Mouse (Mus musculus) regulatory T cell (primary cell): ENCODE results near the gene Cdyl2.

Source experiments
- in situ Hi-C: fragments of 300-600 bp; cut with MboI, MseI; formaldehyde crosslinking; loops from one replicate; pipeline ENCODE4 v1.15.1; 2025; ENCODE audit warnings: high pct_unique_total_duplicates

Cdyl2 gene

DNA sequence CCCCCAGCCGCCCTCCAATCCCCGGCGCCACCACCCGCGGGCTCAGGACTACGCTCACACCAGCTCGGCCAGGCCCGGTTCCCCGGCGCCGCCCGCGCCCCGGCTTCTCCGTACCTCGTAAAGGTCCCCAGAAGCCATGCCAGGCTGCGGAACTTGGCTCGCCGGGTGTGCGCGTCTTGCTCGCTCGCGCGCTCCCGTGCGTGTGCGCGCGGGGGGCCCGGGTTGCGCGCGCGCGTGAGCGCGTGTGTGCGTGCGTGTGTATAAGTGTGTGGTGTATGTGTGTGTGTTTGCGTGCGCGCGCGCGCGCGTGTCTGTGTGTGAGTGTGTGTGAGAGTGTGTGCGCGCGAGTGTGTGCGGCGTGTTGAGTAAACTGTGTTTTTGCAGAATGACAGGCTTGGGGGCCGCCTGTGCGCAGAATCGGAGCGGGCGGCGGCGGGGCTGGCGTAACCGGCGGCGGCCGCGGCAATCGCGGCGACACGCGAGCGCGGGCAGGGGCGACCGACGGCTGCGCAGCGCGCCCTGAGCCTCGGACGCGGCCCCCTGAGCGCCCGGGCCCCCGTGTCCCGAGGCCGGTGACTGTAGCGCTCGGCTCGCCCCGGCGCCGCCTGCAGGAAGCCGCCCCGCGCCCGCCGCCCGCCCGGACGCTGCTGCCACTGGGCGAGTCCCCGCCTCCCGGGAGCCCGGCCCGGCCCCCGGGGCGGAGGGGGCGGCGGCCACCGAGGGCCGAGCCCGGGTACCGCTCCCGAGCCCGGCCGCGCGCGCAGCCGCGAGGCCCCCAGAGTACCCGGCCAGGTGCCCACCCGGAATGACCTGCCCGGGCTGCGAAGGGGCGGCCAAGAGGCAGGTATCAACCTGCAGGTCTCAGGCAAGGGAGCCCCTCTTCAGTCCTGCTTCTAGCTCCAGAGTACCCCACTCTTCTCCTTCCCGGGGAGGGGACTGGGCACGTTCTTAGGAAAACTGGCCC lies at the start of gene Cdyl2:
Gene Cdyl2, minus strand, starts transcription at position 308 of the 964 bp plus-strand sequence.
- in situ Hi-C loops = loop anchor here (10.0 kb wide), 1 partner anchor 1062 kb away; no protein-coding TSS in a partner anchor

DNA sequence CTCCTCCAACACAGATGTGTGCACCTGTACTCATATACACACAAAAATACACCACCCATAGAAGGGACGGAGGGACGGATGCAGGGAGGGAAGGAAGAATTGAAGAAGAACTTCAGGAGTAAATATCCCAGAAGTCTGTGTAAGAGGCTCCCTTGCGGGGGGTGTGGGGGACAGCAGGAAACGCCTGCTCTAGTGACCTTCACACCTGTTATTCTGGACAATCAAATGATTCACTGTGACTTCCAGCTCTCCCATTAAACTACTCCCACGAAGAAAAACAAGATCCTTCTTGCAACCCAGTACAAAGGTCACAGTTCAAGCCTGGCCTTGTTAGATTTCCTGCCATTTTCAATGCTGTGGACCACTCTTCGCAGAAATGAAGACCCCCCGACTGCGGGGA lies 47.8 kb upstream of the Cdyl2 start:
- in situ Hi-C loops = no loop called here

DNA sequence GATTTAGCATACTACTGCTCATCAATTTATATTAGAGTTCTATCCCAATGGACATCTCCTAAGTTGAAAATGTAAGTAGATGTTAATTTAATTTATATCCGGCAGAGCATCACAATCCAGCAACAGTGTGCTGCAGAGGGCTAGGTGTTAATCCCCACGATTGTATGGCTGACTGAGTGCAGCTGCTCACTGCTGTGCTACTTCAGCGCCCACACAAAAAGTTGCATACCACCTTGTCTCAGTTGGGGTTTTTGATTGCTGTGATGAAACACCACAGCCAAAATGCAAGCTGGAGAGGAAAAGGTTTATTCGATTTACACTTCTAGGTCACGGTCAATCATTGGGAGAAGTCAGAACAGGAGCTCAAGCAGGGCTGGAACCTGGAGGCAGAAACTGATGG lies 41.4 kb upstream of the Cdyl2 start:
- in situ Hi-C loops = no loop called here

DNA sequence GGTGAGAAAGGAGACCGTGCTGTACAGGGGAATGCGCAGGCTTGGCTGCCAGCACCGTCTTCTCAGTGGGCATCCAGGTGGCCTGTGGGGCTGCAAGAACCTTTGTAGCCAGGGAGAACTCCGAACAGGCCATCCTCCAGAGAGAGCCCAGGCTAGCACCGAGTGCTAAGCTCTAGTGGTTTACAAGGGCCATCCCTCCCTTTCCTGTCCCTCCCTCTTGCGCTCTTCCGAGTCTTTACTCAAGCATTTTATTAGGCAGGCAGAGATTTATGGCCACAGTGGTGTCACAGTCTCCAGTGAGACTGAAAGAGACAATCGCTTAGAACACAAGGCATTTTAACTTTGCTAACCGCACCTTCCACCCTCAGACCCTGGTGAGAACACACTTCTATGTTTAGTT lies 39.9 kb upstream of the Cdyl2 start:
- in situ Hi-C loops = no loop called here

DNA sequence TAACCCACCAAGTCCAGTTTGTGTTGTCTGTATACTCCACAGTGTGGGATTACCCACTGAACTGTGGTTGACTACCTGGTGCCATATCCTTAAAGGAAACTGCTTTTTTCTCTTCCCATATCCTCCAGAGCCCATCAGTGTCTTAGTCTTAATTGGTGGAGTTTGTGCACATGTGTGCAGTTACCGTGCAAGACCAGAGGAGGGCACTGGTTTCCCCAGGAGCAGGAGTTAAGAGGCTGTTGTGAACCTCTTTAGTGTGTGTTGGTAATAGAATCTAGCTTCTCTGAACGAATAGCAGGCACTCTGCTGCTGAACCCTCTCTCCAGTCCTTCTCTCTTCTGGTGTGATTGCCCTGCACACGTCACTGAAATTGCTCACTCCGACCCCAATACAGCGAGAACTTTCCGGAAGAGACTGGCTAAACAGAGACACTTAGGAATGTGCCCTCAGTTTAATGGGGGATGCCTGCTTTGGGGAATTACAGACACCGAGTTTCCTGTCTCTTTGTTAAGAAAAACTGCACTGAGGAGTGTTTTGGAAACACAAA lies 39.1 kb upstream of the Cdyl2 start:
- in situ Hi-C loops = no loop called here

DNA sequence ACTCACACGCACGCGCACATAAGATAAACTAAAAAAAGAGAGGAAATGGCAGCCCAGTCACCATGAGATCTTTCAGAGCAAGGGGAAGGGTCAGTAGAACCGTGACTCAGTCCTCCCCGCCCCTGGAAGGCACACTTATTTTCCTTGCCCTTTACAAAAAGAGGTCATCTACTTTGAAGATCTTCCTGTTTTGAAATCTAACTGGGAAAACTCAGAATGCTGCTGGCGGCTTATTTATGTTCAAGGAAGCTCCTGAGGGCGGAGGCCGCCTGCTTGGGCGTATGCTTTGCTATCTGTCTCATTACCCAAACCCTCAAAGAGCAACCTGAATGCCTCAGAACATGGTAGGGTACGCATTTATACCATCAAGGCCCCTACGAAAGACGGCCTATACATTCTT lies 38.0 kb upstream of the Cdyl2 start:
- in situ Hi-C loops = no loop called here

DNA sequence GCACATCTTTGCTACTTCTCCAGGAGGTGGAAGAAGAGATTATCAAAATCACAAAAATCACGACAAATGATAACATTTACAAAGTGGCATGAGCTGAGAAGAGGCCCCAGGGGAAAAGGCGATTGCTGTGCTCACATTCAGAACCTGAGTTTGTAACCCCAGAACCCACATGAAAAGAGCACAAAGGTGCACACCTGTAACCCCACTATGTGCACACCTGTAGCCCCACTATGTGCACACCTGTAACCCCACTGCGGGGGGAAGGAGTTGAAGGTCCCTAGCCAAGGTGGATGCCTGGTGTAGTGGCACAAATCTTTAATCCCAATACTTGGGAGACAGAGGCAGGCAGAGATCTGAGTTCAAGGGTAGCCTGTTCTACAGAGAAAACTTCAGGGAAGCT lies 23.4 kb upstream of the Cdyl2 start:
- in situ Hi-C loops = no loop called here

DNA sequence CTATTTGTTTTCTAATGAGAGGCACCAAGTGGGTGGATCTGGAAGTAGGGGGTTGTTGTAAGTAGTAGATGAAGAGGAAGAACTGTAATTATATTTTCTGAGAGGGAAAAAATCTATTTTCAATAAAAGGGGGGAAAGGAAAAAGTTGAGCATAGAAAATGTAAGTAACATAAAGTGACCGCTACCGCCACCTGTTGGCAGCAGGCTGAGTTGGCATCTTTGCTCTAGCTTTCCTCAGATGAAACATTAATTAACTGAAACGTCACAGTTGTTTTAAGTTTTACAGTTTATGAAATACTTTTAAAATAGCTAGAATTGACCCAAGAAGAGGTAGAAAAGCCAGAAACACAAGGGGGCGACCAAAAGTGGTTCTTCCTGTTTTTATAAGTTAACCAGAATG lies 22.8 kb upstream of the Cdyl2 start:
- in situ Hi-C loops = no loop called here

DNA sequence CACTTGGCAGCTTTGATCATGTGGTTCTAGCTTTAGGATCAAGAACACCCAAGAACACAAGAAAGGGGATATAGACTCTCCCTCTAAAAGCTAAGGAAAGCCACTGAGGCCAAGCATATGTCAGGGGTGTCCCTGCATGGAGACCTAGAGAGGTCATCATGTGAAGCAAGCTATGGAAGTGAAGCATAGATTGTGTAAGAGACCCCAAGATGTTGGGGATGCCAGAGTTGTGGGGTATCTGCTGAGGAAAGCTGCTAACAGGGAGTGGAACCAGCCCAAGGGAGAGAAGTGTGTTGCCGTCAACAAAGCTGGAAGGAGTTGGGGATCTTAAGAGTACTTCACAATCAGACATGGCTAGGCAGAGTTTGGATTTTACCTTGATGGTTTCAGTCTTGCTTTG lies 7.9 kb upstream of the Cdyl2 start:
- in situ Hi-C loops = loop anchor here (10.0 kb wide), 1 partner anchor 256 kb away; no protein-coding TSS in a partner anchor

DNA sequence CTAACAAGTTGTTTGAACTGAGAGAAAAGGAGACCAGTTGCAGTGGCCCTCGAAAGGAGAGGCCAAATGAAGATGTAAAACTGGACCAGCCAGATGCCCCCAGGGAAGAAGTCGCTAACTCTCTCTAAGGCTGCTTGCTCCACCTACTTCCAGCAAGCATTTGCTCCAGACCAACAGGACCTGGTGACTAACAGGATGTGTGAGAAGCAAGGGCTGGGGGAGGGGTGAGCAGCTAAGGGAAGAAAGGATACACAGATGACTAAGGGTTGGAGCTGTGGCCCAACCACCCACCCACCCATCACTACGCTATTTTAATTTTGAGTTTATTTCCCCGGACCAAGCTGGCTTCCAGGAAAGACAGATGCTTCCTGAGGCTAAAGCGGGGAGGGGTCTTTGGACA lies 2.5 kb upstream of the Cdyl2 start:
- in situ Hi-C loops = loop anchor here (10.0 kb wide), 1 partner anchor 1059 kb away; no protein-coding TSS in a partner anchor

DNA sequence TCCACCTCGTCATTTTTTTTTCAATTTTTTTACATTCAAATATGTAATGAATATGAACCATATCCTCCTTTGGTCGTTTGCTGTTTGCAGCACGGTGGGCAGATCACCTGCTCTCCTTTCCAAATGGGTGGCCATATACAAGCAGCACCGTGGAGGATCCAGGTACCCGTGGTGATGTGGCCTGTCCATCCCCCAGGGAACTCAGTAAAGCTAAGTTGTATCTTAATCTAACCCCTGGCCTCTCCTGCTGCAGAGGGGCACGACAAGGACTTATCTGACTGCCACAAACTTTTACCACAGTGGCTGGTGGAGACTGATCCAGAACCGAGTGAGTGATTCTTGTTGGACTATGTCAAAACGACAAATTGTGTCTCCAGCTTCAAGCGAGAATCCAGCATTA lies 1.4 kb upstream of the Cdyl2 start:
- in situ Hi-C loops = loop anchor here (10.0 kb wide), 1 partner anchor 1061 kb away; no protein-coding TSS in a partner anchor

DNA sequence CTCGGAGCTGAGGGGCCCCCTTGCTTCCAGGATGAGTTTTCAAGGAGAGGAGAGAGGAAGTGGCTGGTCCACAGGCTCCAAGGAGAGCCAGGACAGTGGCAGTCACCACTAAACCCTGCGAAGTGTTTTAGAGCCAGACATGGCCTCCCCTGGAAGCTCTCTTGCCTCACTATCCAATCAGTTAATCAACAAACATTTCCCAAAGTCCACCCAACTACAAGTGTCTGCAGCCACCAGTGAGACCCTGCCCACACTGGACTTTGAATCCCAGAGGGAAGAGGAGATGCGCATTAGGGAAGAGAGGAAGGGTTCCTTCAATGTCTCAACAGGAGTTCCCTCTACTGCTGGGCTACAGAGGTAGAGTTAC lies 840 bp upstream of the Cdyl2 start:
- in situ Hi-C loops = loop anchor here (10.0 kb wide), 1 partner anchor 1061 kb away; no protein-coding TSS in a partner anchor

DNA sequence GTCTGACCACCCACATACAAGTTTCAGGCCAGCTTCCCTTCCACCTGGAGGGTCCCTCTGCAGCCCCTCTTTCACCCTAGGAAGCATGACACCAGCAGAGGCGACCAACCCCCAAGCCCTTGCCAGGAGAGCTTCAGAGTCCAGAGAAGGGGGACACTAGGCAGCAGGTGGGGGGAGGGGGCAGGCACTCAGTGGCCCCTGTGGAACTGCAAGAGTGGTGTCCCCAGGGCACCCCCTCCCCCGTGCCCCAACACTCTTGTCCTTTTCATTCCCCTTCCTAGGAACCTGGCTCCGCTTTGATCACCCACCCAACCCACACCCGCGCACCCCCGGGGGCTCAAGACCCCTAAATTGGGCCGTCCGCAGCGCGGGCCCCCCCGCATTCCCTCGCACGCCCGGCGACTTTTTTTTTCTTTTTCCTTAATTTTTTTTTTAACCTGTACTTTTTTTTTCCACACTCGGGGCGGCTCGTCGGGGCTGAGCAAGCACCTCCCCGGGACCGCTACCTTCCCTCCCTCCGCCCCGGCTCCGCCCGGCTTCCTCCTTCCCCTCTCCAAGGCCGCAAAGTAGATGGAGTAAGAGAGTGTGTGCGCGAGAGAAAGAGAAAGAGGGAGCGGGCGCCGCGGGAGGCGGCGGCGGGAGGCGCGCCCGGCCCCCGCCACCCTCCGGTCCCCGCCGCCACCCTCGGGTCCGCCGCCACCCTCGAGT lies 661 bp downstream of the Cdyl2 start:
- in situ Hi-C loops = loop anchor here (10.0 kb wide), 1 partner anchor 1063 kb away; no protein-coding TSS in a partner anchor

DNA sequence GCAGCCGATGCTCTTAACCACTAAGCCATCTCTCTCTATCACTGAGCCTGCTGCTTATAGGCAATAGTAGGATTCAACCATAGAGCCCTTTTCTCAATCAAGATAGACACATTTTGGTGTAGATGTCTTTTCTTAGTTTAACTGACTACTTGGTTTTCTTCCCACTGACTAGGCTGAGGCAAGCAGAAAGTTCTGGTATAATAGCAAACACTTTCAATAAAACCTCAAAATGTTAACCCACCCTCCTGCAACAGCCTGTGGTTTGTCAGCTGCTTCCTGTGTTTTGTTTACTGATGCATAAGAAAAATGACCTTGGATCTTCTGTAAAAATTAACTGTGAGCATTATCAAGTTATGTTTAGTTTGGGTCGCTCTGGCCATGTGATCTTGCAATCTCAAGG lies 11.3 kb downstream of the Cdyl2 start:
- in situ Hi-C loops = no loop called here

DNA sequence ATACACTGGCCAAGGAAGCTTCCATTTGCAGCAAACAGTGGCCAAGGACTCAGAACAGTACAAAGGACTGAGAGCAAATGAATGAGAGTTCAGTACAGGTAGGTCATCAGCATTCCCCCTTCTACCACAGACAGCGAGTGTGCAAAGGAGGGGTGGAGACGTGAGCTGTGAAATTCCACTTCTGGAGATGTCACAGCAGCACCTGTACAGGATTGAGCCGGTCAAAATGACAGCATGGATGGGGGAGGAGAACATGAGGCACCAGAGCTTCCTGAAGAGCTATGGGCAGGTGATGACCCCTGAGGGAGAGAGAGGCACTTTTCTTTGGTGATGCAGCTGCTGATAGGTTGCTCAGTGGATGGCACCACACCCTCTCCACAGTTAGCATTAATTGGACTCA lies 25.3 kb downstream of the Cdyl2 start:
- in situ Hi-C loops = no loop called here

DNA sequence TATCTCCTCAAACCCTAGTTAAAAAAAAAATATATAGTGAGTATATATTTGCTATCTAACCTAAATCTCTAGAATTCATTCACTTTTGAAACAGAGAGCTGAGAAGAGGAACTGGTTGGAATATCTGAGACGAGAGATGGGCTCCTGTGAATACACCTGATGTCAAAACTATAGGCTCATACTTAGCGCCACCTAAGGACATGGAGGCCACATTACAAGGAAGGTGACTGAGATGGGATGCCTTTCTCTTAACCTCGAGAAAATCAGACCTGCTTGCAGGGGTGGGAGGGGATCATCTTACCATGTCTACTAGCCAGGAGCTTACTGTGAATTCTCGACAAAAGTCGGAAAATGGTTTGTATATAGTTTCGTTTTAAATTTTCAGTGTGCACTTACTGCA lies 30.3 kb downstream of the Cdyl2 start:
- in situ Hi-C loops = no loop called here

DNA sequence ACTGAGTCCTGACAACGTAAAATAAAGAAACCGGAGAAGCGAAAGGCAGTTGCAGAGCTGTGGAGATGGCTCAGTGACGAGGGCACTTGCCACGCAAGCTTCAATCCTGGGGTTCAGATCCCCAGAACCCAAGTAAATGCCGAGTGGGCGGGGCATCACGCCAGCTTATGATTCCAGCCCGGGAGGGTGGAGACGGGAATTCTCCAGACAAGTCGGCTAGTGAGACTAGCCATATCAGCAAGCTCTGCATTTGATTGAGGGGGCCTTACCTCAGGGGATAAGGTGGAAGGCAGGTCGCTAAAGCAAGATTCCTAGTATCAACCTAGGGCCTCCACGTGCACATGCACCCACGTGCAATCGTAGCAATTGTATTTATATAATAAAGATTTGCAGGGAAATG lies 39.9 kb downstream of the Cdyl2 start:
- in situ Hi-C loops = no loop called here

DNA sequence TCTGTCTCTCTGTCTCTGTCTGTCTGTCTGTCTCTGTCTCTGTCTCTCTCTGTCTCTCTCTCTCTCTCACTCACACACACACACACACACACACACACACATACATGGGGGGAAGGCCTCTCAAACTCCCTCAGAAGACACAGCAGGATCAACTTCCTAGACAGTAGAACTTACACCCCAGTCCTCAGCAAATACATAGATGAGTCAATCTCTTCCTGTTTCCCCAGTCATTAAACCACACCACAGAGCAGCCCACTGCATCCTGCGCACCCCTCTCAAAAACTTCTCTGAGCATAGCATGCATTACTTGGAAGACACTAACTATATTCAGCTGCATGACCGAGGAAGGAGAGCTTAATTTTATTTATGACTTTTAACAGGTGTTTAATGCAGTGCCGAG lies 43.0 kb downstream of the Cdyl2 start:
- in situ Hi-C loops = loop anchor here (5.0 kb wide), 1 partner anchor 57 kb away; no protein-coding TSS in a partner anchor

DNA sequence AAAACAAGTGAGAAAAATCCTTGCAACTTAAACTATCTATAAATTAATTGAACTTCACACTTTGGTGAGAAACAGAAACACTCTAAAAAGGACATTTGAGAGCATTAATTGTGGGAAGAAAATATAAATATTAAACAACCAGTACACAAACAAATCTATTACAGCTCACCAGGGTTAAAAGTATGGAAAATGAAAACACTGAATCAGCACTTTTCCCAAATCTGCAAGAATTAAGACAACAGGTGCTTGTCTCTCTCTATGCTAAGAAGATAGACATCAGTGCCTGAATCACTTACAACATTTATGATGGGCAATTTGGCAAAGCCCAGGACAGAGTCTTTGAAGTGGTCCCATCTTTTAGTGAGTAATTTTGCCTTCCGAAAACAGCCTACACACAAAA lies 56.6 kb downstream of the Cdyl2 start:
- in situ Hi-C loops = no loop called here

DNA sequence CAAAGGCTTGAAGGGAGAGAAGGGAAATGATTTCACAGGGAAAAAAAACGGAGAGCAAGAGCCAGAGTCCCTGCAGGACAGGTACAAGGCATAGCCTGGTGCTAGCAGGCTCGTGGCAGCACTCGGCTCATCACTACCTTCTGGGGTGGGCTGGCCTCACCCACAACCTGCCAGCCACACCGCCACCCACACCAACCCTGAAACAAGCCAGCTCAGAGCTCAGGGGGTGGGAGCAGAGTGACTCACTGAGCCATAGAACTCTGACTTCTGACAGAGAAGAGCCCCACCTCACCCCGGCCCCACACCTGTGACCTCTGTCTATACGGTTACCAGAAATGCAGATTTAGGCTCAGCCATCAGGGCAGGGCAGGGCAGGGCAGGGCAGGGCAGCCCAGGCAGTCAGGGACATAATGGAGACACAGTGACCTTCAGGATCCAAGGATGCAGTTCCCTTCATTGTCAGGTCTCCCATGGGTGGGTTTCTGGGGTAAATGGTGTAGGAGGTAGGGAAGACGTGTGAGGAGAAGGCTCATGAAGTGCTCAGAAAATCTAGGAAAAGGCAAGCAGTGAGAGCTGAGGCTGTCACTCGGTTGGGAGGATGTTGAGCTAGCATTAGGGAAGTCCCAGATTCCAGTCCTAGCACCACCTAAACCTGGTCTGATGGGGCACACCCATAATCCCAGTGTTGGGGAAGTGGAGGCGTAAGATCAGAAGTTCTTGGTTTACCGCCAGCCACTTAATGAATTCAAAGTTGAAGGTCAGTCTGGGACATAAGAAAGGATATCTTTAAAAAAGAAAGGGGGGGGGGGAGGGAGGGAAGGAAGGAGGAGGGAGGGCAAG lies 58.6 kb downstream of the Cdyl2 start:
- in situ Hi-C loops = no loop called here

DNA sequence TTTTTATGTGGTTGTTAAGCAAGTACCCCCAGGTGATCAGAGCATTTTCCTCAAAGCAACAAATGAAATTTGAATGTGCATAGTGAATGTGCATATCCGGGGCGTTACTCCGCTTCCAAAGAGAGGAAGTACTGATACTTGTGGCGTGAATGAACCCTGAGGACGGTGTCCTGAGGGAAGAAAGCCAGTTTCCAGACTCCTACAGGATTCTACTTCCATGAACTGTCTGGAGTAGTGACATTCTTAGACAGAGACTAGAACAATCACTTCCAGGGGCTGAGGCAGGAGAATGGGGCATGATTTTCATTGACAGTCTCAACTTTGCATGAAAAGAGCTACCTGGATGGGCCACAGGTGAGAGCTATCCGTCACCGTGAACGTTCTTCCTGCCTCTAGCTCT lies 59.3 kb downstream of the Cdyl2 start:
- in situ Hi-C loops = no loop called here
